Mouse (Mus musculus) spleen, adult 2 months (tissue): ENCODE results near the gene Crtac1.

ENCODE experiments used
- CTCF ChIP-seq: fragments of 200-500 bp; IDR thresholded peaks from 2 replicates; pipeline ENCODE4 v1.5.1; 2011; ENCODE audit warnings: mild to moderate bottlenecking, inconsistent platforms; ENCODE audit not compliant: insufficient read depth, insufficient read length, insufficient replicate concordance; ENCODE audit errors: extremely low read depth
- POLR2A ChIP-seq: fragments of 200-500 bp; IDR thresholded peaks from 2 replicates; pipeline ENCODE4 v1.6.1; 2011; ENCODE audit warnings: low read depth, low read length, inconsistent platforms

DNA sequence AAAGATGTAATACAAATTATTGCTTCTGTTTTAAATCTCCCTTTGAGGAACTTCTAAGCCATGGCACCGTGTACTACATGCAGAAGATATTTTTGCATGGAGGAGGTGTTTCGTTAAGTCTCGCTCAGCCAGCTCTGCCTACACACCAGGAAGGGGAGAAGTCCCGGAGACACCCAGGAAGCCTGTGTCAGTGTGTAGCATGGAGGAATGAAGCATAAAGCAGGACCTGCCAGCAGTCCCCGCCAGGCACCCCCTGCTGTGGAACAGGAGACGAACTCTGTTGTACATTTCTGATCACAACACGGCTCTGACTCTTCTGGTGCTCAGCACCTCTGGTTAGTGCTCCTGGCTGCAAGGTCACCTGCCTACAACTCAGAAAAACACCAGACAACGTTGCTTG, 51.8 kb downstream of the Crtac1 start:
- TF ChIP-seq POLR2A (no peak), CTCF (no peak)
